Mouse (Mus musculus) heart, adult 2 months (tissue): Measurements from ENCODE around the gene Manbal.

Experiments
- CTCF ChIP-seq: fragments of 200-600 bp; IDR thresholded peaks from 2 replicates; pipeline ENCODE4 v1.8.1; 2022; ENCODE audit warnings: antibody characterized with exemption, mild to moderate bottlenecking, moderate library complexity
- POLR2A ChIP-seq: fragments of 200-500 bp; IDR thresholded peaks from 2 replicates; pipeline ENCODE4 v1.6.1; 2011; ENCODE audit warnings: mild to moderate bottlenecking, low read depth, low read length, control low read depth; ENCODE audit not compliant: insufficient read depth

- TF ChIP-seq POLR2A, result no peak
- TF ChIP-seq CTCF, result no peak
Observed at GRCm38 (mm10) chr2:157328106-157328505, 39.3 kb upstream of the Manbal start.
